Comparison of ENCODE assay signal across 9 mouse cellular contexts in the genomic region with DNA sequence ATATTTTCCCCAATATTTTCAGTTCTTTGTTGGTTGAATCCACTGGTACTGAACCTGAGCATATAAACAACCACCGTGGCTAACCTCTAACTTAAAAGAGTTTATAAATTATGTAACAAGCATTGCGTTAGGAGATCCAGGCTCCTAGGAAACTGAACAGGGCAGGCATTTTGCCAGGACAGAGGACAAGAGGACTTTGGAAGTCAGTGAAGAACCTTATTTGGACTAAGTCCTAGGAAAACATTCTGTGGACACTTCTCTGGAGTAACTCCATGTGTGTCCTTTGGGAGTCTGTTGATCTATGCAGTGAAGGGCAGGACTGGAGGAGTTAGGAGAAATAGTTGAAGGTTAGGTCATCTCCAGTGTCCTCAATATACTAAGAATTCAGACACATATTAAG.
DNase-seq lines count a peak whose midpoint lies in the region; ATAC-seq and TF ChIP-seq lines count a peak whose summit lies in the region.
"Had no signal": no experiment of that assay in that cellular context is flagged by ENCODE, and none has a peak within 500 bp of the region (broad histone marks: within the 10 kb centered on the region; RNA-seq: fewer than 3 reads in every experiment).

No protein-coding gene starts in this region.

- H3K4me1 ChIP-seq in kidney, adult 2 months (ENCODE audit: control insufficient read depth, insufficient read depth, low read length) = no peaks in the 10 kb centered on the region
- no peaks in the 10 kb centered on the region for H3K4me1 ChIP-seq in kidney, embryonic 16.5 days (ENCODE audit: insufficient read depth, low read length)
- H3K4me1 ChIP-seq: heart, embryonic 13.5 days had no signal

- no peak overlapping the region for H3K4me2 ChIP-seq in kidney, embryonic 16.5 days (replicated peaks; ENCODE audit: low read depth, low read length)
- H3K4me2 ChIP-seq: heart, embryonic 13.5 days had no signal

- ATAC-seq in kidney, embryonic 16.5 days (ENCODE audit: low FRiP score, low TSS enrichment) = no peak
- ATAC-seq: inflammation-experienced regulatory T-cells, adult 6 months had no signal

- H3K9ac ChIP-seq in kidney, embryonic 16.5 days (replicated peaks; ENCODE audit: low read length) = no peak overlapping the region
- H3K9ac ChIP-seq: heart, embryonic 13.5 days had no signal

- WGBS in kidney, adult 2 months = 26% methylated on average over 2 of the region's 2 CpGs
- WGBS in kidney, embryonic 16.5 days = 56% methylated on average over 2 of the region's 2 CpGs

- TF ChIP-seq POLR2A in kidney, adult 2 months (IDR thresholded peaks at IDR 0.05; ENCODE audit: low read depth, low read length) = no peak

- DNase-seq in kidney, adult 2 months = peak; percentile 92
- DNase-seq in adipocyte (ENCODE audit: low spot score) = peak; percentile 83
- peak; percentile 58 for DNase-seq in fat pad, adult 2 months (ENCODE audit: extremely low read depth, low read depth, low spot score)
- peak; percentile 86 to 87 for DNase-seq in kidney, postnatal 25 days
- DNase-seq in retina, postnatal 1 day = no peak
- DNase-seq in spleen, postnatal 14 days (ENCODE audit: low spot score in 2 of 2) = no peak

- H3K27ac ChIP-seq in kidney, adult 2 months (ENCODE audit: insufficient read depth, low read depth, low read length) = no peak overlapping the region
- H3K27ac ChIP-seq in kidney, embryonic 16.5 days (ENCODE audit: low read length) = no peak overlapping the region
- H3K27ac ChIP-seq: heart, embryonic 13.5 days had no signal

- no peaks in the 10 kb centered on the region for H3K27me3 ChIP-seq in kidney, adult 2 months (replicated peaks; ENCODE audit: control insufficient read depth, insufficient read depth, low read length)
- no peaks in the 10 kb centered on the region for H3K27me3 ChIP-seq in kidney, embryonic 16.5 days (ENCODE audit: insufficient read depth, low read length)
- H3K27me3 ChIP-seq: heart, embryonic 13.5 days had no signal

- H3K9me3 ChIP-seq in kidney, embryonic 16.5 days (ENCODE audit: low read length) = no peaks in the 10 kb centered on the region
- H3K9me3 ChIP-seq: heart, embryonic 13.5 days had no signal

- no peak overlapping the region for H3K4me3 ChIP-seq in kidney, adult 2 months (ENCODE audit: insufficient read depth, low read depth, low read length)
- no peak overlapping the region for H3K4me3 ChIP-seq in kidney, embryonic 16.5 days (ENCODE audit: low read length)
- H3K4me3 ChIP-seq: heart, embryonic 13.5 days had no signal

- no peak for TF ChIP-seq CTCF in kidney, adult 2 months (conservative IDR thresholded peaks at IDR 0.05; ENCODE audit: insufficient read depth, insufficient read length, low read depth, low read length)

- no peaks in the 10 kb centered on the region for H3K36me3 ChIP-seq in kidney, adult 2 months (ENCODE audit: control insufficient read depth, insufficient read depth, low read length)
- no peaks in the 10 kb centered on the region for H3K36me3 ChIP-seq in kidney, embryonic 16.5 days (ENCODE audit: insufficient read depth, low read length)
- H3K36me3 ChIP-seq: heart, embryonic 13.5 days had no signal

Comparison
In these comparisons a context has a peak if more than half of its experiments do, and no peak if none do; other contexts are left out.
1. DNase-seq: peak in kidney, adult 2 months (single experiment), adipocyte (single experiment), fat pad, adult 2 months (single experiment) and kidney, postnatal 25 days (2 of 2); none in retina, postnatal 1 day (single experiment) and spleen, postnatal 14 days (0 of 2).